Comparison of ENCODE assay signal across 9 mouse cellular contexts in genomic region chr8:120363552-120364071, GRCm38 (mm10).
A peak's percentile ranks its signal among the peaks of the same experiment; 100 is the strongest.
DNase-seq lines count a peak whose midpoint lies in the region; ATAC-seq and TF ChIP-seq lines count a peak whose summit lies in the region.
"Had no signal": no experiment of that assay in that cellular context is flagged by ENCODE, and none has a peak within 500 bp of the region (broad histone marks: within the 10 kb centered on the region; RNA-seq: fewer than 3 reads in every experiment).

No protein-coding gene starts in this region.

- H3K36me3 ChIP-seq in spleen, adult 2 months (ENCODE audit: control insufficient read depth, insufficient read depth, low read length), result no peaks in the 10 kb centered on the region
- no peaks in the 10 kb centered on the region for H3K36me3 ChIP-seq in hindbrain, postnatal 0 days (ENCODE audit: insufficient read depth, low read length)
- H3K36me3 ChIP-seq in liver, embryonic 15.5 days (replicated peaks), result no peaks in the 10 kb centered on the region
- no peaks in the 10 kb centered on the region for H3K36me3 ChIP-seq in stomach, embryonic 15.5 days

- no peak overlapping the region for H3K4me3 ChIP-seq in spleen, adult 2 months (ENCODE audit: extremely low read depth, insufficient read depth, insufficient read length)
- H3K4me3 ChIP-seq in hindbrain, postnatal 0 days (ENCODE audit: low read length), result no peak overlapping the region
- H3K4me3 ChIP-seq in liver, embryonic 15.5 days (replicated peaks), result no peak overlapping the region
- no peak overlapping the region for H3K4me3 ChIP-seq in stomach, embryonic 15.5 days (replicated peaks)
- H3K4me3 ChIP-seq: erythroblast, embryonic 14.5 days had no signal

- peak overlapping the region; percentile 37; the same call in 1 of the 2 replicates for H3K27ac ChIP-seq in spleen, adult 2 months (ENCODE audit: insufficient read depth, low read length)
- H3K27ac ChIP-seq in hindbrain, postnatal 0 days, result no peak overlapping the region
- H3K27ac ChIP-seq in liver, embryonic 15.5 days (replicated peaks), result peak overlapping the region; percentile 76
- peak overlapping the region; percentile 57 for H3K27ac ChIP-seq in stomach, embryonic 15.5 days

- H3K9me3 ChIP-seq in hindbrain, postnatal 0 days (ENCODE audit: low read length), result no peaks in the 10 kb centered on the region
- no peaks in the 10 kb centered on the region for H3K9me3 ChIP-seq in liver, embryonic 15.5 days (replicated peaks)
- H3K9me3 ChIP-seq in stomach, embryonic 15.5 days, result no peaks in the 10 kb centered on the region

- no peak overlapping the region for H3K4me2 ChIP-seq in hindbrain, postnatal 0 days (ENCODE audit: low read depth, low read length)
- 0 out of 2 replicates have a peak overlapping the region, but pooled peaks have one; percentile 1 for H3K4me2 ChIP-seq in liver, embryonic 15.5 days
- no peak overlapping the region for H3K4me2 ChIP-seq in stomach, embryonic 15.5 days

- 29% methylated on average over 10 of the region's 10 CpGs for WGBS in spleen, adult 2 months
- WGBS in hindbrain, postnatal 0 days, result 69% methylated on average over 10 of the region's 10 CpGs
- WGBS in liver, embryonic 15.5 days (ENCODE audit: insufficient replicate concordance), result 32% methylated on average over 10 of the region's 10 CpGs
- 47% methylated on average over 10 of the region's 10 CpGs for WGBS in stomach, embryonic 15.5 days

- no peaks in the 10 kb centered on the region for H3K27me3 ChIP-seq in spleen, adult 2 months (ENCODE audit: control insufficient read depth, insufficient read depth, low read length)
- no peaks in the 10 kb centered on the region for H3K27me3 ChIP-seq in hindbrain, postnatal 0 days (ENCODE audit: insufficient read depth, low read length)
- no peaks in the 10 kb centered on the region for H3K27me3 ChIP-seq in liver, embryonic 15.5 days
- H3K27me3 ChIP-seq in stomach, embryonic 15.5 days (replicated peaks), result no peaks in the 10 kb centered on the region

- TF ChIP-seq CTCF in spleen, adult 2 months (IDR thresholded peaks at IDR 0.05; ENCODE audit: extremely low read depth, insufficient read depth, insufficient read length, insufficient replicate concordance), result peak; percentile 73; the same call in 1 of the 2 replicates
- TF ChIP-seq CTCF in hindbrain, postnatal 0 days (IDR thresholded peaks at IDR 0.05; ENCODE audit: low read depth), result peak; percentile 66

- peak; percentile 29; the same call in 1 of the 2 replicates for ATAC-seq in common myeloid progenitor, adult 5-6 weeks (replicated peaks; ENCODE audit: low read depth, poor library complexity, severe bottlenecking)
- ATAC-seq in hindbrain, postnatal 0 days, result no peak
- no peak for ATAC-seq in liver, embryonic 15.5 days (ENCODE audit: insufficient read depth)
- ATAC-seq in stomach, embryonic 15.5 days (ENCODE audit: insufficient read depth, low FRiP score, low read depth), result no peak

- no peak for TF ChIP-seq POLR2A in spleen, adult 2 months (IDR thresholded peaks at IDR 0.05; ENCODE audit: low read depth, low read length)

- no peak for DNase-seq in spleen, adult 2 months (ENCODE audit: low read depth in 1 of 2, low spot score in 2 of 2)
- no peak for DNase-seq in spleen, adult 18-20 months
- no peak for DNase-seq in hindbrain, postnatal 0 days (ENCODE audit: low spot score)
- no peak for DNase-seq in layer of hippocampus, adult 9-10 months (ENCODE audit: low spot score)
- DNase-seq in cerebellum, adult 9-10 months, result no peak

- peaks cover 3% of the 10 kb centered on the region; the same call in 1 of the 2 replicates for H3K4me1 ChIP-seq in spleen, adult 2 months (ENCODE audit: control insufficient read depth, insufficient read depth, insufficient read length)
- peaks cover 6% of the 10 kb centered on the region for H3K4me1 ChIP-seq in hindbrain, postnatal 0 days (ENCODE audit: insufficient read depth, low read length)
- H3K4me1 ChIP-seq in liver, embryonic 15.5 days (replicated peaks), result peaks cover 60% of the 10 kb centered on the region
- H3K4me1 ChIP-seq in stomach, embryonic 15.5 days, result peaks cover 38% of the 10 kb centered on the region

- no peak overlapping the region for H3K9ac ChIP-seq in hindbrain, postnatal 0 days (replicated peaks; ENCODE audit: low read length)
- H3K9ac ChIP-seq in liver, embryonic 15.5 days, result no peak overlapping the region
- no peak overlapping the region for H3K9ac ChIP-seq in stomach, embryonic 15.5 days
